Mouse (Mus musculus): ENCODE results near the gene Gm3633. TPM values are rescaled to one million over a fixed set of nuclear protein-coding genes. Genes with fewer than 3 reads are reported as not detected.

The Gm3633 gene
- not detected for polyA plus RNA-seq (2014; fragmentation: Illumina TruSeq; extraction: RNeasy Lipid Tissue Mini Kit (QIAGEN cat#74804); ENCODE audit: low read depth, low replicate concordance)

GRCm38 (mm10) chr14:42641817-42642216 is at the start of gene Gm3633:
TSS of gene Gm3633 (minus strand) at chr14:42641917.

DNA sequence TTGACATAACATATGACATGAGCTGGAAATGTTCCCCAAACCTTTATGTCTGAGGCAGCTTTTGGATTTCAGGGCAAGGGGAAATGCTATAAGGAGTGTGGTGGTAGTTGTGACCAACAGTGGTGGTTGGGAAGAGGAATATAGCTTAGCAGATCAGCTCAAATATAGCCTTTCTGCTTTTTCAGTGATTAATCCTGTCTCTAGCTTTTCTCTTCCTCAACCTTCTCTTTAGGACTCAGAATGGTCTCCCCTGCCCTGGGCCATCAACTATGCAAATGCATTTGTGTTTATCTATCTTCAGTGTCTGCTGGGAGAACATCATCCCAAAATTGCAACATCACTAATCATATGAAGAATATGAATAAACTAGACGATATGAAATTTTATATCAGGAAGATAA is 13.9 kb upstream of the Gm3633 start, which contains the start of gene Gm10378:
TSS of gene Gm10378 (plus strand) at position 301 of the 400 bp plus-strand sequence.

GRCm38 (mm10) chr14:42599782-42600181 is 41.9 kb downstream of the Gm3633 start, which contains the start of gene Gm17124:
TSS of gene Gm17124 (minus strand) at chr14:42599882.

Other genes starting within 250 kb of the Gm3633 start
- gene Gm8005, start 202.2 kb downstream of the Gm3633 start, polyA plus RNA-seq (2014; fragmentation: Illumina TruSeq; extraction: RNeasy Lipid Tissue Mini Kit (QIAGEN cat#74804); ENCODE audit: low read depth, low replicate concordance) = not detected
- not detected for gene Gm8011, start 178.0 kb downstream of the Gm3633 start, polyA plus RNA-seq (2014; fragmentation: Illumina TruSeq; extraction: RNeasy Lipid Tissue Mini Kit (QIAGEN cat#74804); ENCODE audit: low read depth, low replicate concordance)
- gene Gm8020, start 139.6 kb downstream of the Gm3633 start, polyA plus RNA-seq (2014; fragmentation: Illumina TruSeq; extraction: RNeasy Lipid Tissue Mini Kit (QIAGEN cat#74804); ENCODE audit: low read depth, low replicate concordance) = not detected
- gene Gm8024, start 117.6 kb downstream of the Gm3633 start, polyA plus RNA-seq (2014; fragmentation: Illumina TruSeq; extraction: RNeasy Lipid Tissue Mini Kit (QIAGEN cat#74804); ENCODE audit: low read depth, low replicate concordance) = not detected
- not detected for gene Gm17124, start 42.0 kb downstream of the Gm3633 start, polyA plus RNA-seq (2014; fragmentation: Illumina TruSeq; extraction: RNeasy Lipid Tissue Mini Kit (QIAGEN cat#74804); ENCODE audit: low read depth, low replicate concordance)
- not detected for gene Gm10378, start 14.0 kb upstream of the Gm3633 start, polyA plus RNA-seq (2014; fragmentation: Illumina TruSeq; extraction: RNeasy Lipid Tissue Mini Kit (QIAGEN cat#74804); ENCODE audit: low read depth, low replicate concordance)
- gene Gm3015, start 126.9 kb upstream of the Gm3633 start, polyA plus RNA-seq (2014; fragmentation: Illumina TruSeq; extraction: RNeasy Lipid Tissue Mini Kit (QIAGEN cat#74804); ENCODE audit: low read depth, low replicate concordance) = not detected
- gene Gm10377, start 156.1 kb upstream of the Gm3633 start, polyA plus RNA-seq (2014; fragmentation: Illumina TruSeq; extraction: RNeasy Lipid Tissue Mini Kit (QIAGEN cat#74804); ENCODE audit: low read depth, low replicate concordance) = not detected
- not detected for gene Gm21977, start 211.6 kb upstream of the Gm3633 start, polyA plus RNA-seq (2014; fragmentation: Illumina TruSeq; extraction: RNeasy Lipid Tissue Mini Kit (QIAGEN cat#74804); ENCODE audit: low read depth, low replicate concordance)

All from kidney, adult 10 weeks (tissue).